Mouse (Mus musculus) urinary bladder, postnatal 10 days (tissue): Measurements from ENCODE around the gene Cabp7.
A peak's percentile ranks its signal among the peaks of the same experiment; 100 is the strongest.

ENCODE experiments used
- DNase-seq: peaks from one replicate; pipeline ENCODE4 v3.0.0; 2022; ENCODE audit warnings: low spot score

Cabp7 gene

GRCm38 (mm10) chr11:4703688-4704071 is 42.9 kb downstream of the Cabp7 start:
- no peak for DNase-seq

GRCm38 (mm10) chr11:4700726-4701125 is 45.9 kb downstream of the Cabp7 start:
- DNase-seq: no peak

GRCm38 (mm10) chr11:4697043-4697983 is 49.3 kb downstream of the Cabp7 start:
- DNase-seq: peak; percentile 29

- DNase-seq: no peak
Measured at GRCm38 (mm10) chr11:4692162-4692561, 54.4 kb downstream of the Cabp7 start.

- no peak for DNase-seq
Measured at GRCm38 (mm10) chr11:4691213-4691612, 55.4 kb downstream of the Cabp7 start.

- no peak for DNase-seq
Measured at GRCm38 (mm10) chr11:4690353-4690752, 56.2 kb downstream of the Cabp7 start.

GRCm38 (mm10) chr11:4688632-4689380 is 57.8 kb downstream of the Cabp7 start:
- DNase-seq: no peak

- no peak for DNase-seq
Measured at GRCm38 (mm10) chr11:4687874-4688273, 58.7 kb downstream of the Cabp7 start.

GRCm38 (mm10) chr11:4687027-4687426 is 59.6 kb downstream of the Cabp7 start:
- DNase-seq: no peak
